Mouse (Mus musculus) c-Kit-positive CD71-positive TER-119-negative erythroid progenitor cells, embryonic 14.5 days (primary cell): Measurements from ENCODE around the gene Vmn1r84.

Experiments used
- DNase-seq: peaks from one replicate; pipeline ENCODE4 v3.0.0-alpha.2; 2013; ENCODE audit warnings: low read depth

Vmn1r84 gene

DNA sequence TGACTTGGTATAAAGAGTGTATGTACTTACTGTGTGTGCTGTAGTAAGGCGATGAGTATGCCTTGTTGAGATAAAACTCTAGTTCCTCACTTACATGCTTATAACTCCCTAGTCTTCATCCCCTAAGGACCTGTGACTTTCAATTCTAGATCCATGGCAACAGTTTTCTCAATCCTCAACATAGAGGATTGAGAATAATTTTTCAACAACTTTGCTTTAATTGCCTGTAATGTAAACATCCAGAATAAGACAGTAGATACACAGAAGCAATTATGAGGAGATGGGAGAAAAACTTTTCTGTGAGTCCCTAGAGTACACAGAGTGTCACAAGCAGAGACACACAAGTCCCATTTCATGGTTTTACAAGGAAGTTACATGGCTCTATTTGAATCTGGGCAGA lies at the start of gene Vmn1r84:
Vmn1r84 (minus strand) TSS at position 101 of the 400 bp plus-strand sequence.
- no peak for DNase-seq

DNA sequence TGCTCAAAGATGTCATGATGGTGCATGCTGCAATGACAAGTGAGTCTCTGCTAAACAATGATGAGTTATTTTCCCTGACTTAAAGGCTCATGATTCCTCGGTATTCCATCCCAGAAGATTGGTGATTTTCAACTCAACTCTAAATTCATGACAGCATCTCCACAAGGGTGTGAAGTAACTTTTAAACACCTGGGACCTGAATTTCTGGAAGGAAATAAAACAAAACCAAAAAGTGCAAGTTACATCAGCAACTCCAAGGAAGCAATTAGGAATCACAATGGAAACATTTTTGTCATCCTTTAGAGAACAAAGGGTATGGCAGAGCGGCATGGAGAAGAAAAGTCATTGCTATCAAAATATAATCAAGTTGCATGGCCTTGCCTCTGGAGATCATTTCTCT lies 39.7 kb downstream of the Vmn1r84 start, which contains the start of gene Vmn1r83:
Vmn1r83 (minus strand) TSS at position 101 of the 400 bp plus-strand sequence.
- no peak for DNase-seq
